Mouse (Mus musculus) central nervous system, embryonic 11.5 days (tissue): ENCODE results near the gene Ptcd2. TPM values are rescaled to one million over a fixed set of nuclear protein-coding genes. Genes with fewer than 3 reads are reported as not detected.

Source experiments
- polyA plus RNA-seq: library from polyadenylated mRNA; depleted of rRNA; stranded (reverse); fragments of >200 nt; gene quantifications from 2 replicates; pipeline ENCODE4 v1.2.3, GENCODE M21; 2012; rRNA removed

Gene Ptcd2
- polyA plus RNA-seq, result 22.2 and 28.1 TPM in 2 replicates

DNA sequence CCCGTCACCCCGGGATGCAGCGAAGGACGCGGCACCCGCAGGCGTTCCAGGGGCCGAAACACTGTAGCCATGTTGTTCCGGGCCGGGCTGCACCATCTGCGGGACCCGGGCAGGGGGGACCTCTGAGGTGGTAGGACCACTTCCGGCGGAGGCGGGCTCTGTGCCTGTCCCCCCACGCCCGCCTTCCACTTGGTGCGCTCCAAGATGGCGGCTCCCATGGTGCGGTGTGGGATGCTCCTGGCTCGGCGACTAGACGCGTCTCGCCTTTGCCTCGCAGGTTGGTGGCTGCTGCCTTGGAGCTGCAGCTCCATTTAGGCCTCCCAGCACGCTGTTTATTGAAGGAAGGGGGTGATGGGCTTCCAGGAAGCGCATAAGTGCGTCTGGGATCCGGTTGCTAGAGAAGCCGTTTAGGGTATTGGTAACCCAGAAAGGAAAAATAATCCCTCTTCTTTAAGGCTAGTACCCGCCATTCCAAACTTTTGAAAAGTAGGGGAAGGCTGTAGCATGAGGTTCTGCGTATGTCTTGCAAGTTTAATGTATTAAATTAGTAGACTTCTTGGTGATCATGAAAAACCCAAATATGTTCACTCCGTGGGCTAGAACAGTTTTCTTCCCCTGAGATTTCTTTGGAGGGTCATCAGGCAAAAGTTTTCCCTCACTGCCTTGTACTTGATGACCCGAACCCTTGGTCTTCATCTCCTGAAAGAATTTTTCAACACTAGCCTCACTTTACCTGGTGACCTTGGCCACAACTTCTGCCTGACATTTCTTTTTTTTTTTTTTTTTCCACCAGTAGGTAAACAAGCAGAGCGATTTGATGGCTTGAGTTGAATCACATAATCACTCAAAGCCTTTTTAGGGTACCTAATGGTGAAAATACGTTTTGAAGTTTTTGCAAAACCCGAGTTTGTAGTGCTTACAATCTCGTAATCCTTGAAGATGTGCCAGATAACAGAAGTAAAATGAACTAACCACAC lies at the start of gene Ptcd2, which contains the start of gene Mrps27:
Gene Ptcd2, minus strand, starts transcription at position 107 of the 977 bp plus-strand sequence.
Gene Mrps27, plus strand, starts transcription at position 188 of the 977 bp plus-strand sequence.

Other genes with a start within 250 kb of the Ptcd2 start
- 0.91 and 1.9 TPM in 2 replicates for gene Zfp366, start 159.9 kb downstream of the Ptcd2 start, polyA plus RNA-seq
- gene Mrps27, start 81 bp upstream of the Ptcd2 start, polyA plus RNA-seq, result 39.1 and 42.7 TPM in 2 replicates
- gene Map1b, start 171.8 kb upstream of the Ptcd2 start, polyA plus RNA-seq, result 80.8 and 101 TPM in 2 replicates